ENCODE assay signal across 8 mouse cellular contexts in the genomic region with DNA sequence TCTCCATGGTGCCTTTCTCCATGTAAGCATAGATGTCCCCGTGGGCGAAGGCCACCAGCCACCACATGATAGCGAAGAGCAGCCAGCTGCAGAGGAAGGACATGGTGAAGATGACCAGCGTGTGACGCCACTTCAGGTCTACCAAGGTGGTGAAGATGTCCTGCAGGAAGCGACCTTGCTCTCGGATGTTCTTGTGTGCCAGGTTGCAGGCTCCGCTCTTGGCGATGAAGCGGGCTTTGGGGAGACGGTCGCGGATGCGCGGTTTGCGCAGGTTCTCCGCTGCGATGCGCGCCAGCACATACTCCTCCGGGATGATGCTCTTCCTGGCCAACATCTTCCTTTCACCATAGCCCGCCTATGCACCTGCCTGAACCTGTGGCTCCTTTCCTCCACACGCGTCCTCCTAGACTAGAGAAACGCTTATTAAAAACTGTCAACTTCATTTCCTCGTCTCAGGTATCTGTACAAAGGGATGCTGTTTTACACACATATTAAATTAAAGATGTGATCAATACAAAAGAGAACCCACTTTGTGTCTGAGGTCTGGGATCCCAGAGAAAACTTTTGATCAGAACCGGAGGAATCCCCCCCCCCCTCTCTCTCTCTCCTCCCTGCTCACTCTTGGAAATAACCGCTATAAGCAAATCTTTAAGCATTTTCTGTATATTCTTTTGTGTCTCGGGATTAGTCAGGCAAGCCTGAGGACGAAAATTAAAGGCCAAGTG. TPM values are rescaled to one million over a fixed set of nuclear protein-coding genes. Genes with fewer than 3 reads are reported as not detected.
DNase-seq lines count a peak whose midpoint lies in the region; ATAC-seq lines count a peak whose summit lies in the region.

No protein-coding gene starts in this region.

- peak overlapping the region; percentile 99 for H3K4me2 ChIP-seq in hindbrain, embryonic 15.5 days
- peak overlapping the region; percentile 94 for H3K4me2 ChIP-seq in midbrain, embryonic 12.5 days (replicated peaks)

- no peaks in the 10 kb centered on the region for H3K36me3 ChIP-seq in embryonic facial prominence, embryonic 10.5 days (replicated peaks)
- H3K36me3 ChIP-seq in hindbrain, embryonic 15.5 days: no peaks in the 10 kb centered on the region
- H3K36me3 ChIP-seq in midbrain, embryonic 12.5 days: no peaks in the 10 kb centered on the region

- H3K4me3 ChIP-seq in embryonic facial prominence, embryonic 10.5 days: peak overlapping the region; percentile 63
- peak overlapping the region; percentile 51 for H3K4me3 ChIP-seq in hindbrain, embryonic 15.5 days
- H3K4me3 ChIP-seq in midbrain, embryonic 12.5 days: peak overlapping the region; percentile 27

- H3K9ac ChIP-seq in hindbrain, embryonic 15.5 days: no peak overlapping the region
- no peak overlapping the region for H3K9ac ChIP-seq in midbrain, embryonic 12.5 days (replicated peaks)

- H3K4me1 ChIP-seq in embryonic facial prominence, embryonic 10.5 days: peaks cover 26% of the 10 kb centered on the region
- peaks cover 25% of the 10 kb centered on the region for H3K4me1 ChIP-seq in hindbrain, embryonic 15.5 days (replicated peaks)
- peaks cover 24% of the 10 kb centered on the region for H3K4me1 ChIP-seq in midbrain, embryonic 12.5 days

- 6% methylated on average over 30 of the region's 30 CpGs for WGBS in embryonic facial prominence, embryonic 10.5 days
- 7% methylated on average over 30 of the region's 30 CpGs for WGBS in hindbrain, embryonic 15.5 days
- WGBS in midbrain, embryonic 12.5 days: 6% methylated on average over 30 of the region's 30 CpGs

- peaks cover 79% of the 10 kb centered on the region for H3K27me3 ChIP-seq in embryonic facial prominence, embryonic 10.5 days (replicated peaks; ENCODE audit: low read depth, poor library complexity, severe bottlenecking)
- peaks cover 55% of the 10 kb centered on the region for H3K27me3 ChIP-seq in hindbrain, embryonic 15.5 days
- peaks cover 64% of the 10 kb centered on the region for H3K27me3 ChIP-seq in midbrain, embryonic 12.5 days

- DNase-seq in kidney, adult 18-20 months: peak; percentile 20
- DNase-seq in kidney, postnatal 14 days: no peak
- DNase-seq in embryonic facial prominence, embryonic 10.5 days (ENCODE audit: low spot score): peak; percentile 44
- no peak for DNase-seq in yolk sac, embryonic 10.5 days (ENCODE audit: low spot score)
- no peak for DNase-seq in thymus, postnatal 25 days

- H3K27ac ChIP-seq in embryonic facial prominence, embryonic 10.5 days (replicated peaks): no peak overlapping the region
- no peak overlapping the region for H3K27ac ChIP-seq in hindbrain, embryonic 15.5 days (replicated peaks)
- no peak overlapping the region for H3K27ac ChIP-seq in midbrain, embryonic 12.5 days (replicated peaks)

- ATAC-seq in hindbrain, embryonic 15.5 days (ENCODE audit: low FRiP score, low read depth): no peak
- no peak for ATAC-seq in midbrain, embryonic 12.5 days (ENCODE audit: low FRiP score, low read depth)
- no peak for ATAC-seq in megakaryocyte-erythroid progenitor cell, adult 5-6 weeks (replicated peaks; ENCODE audit: low FRiP score, low TSS enrichment, poor library complexity, severe bottlenecking)

- H3K9me3 ChIP-seq in embryonic facial prominence, embryonic 10.5 days: no peaks in the 10 kb centered on the region
- H3K9me3 ChIP-seq in hindbrain, embryonic 15.5 days: no peaks in the 10 kb centered on the region
- no peaks in the 10 kb centered on the region for H3K9me3 ChIP-seq in midbrain, embryonic 12.5 days

RNA-seq across cellular contexts. Expression of gene Kcnj8, which starts 1.2 kb away (rescaled TPM):
- polyA plus RNA-seq in embryonic facial prominence, embryonic 10.5 days (2016; fragmentation: Nextera tagmentation; extraction: Ambion mirVana): 0.59 and 1.00 TPM in 2 replicates
- 12.5 and 13.6 TPM in 2 replicates for polyA plus RNA-seq in hindbrain, embryonic 15.5 days (2015; fragmentation: Nextera tagmentation; extraction: Ambion mirVana)
- 6.3 and 7.2 TPM in 2 replicates for polyA plus RNA-seq in midbrain, embryonic 12.5 days (2016; fragmentation: Nextera tagmentation; extraction: Ambion mirVana)
- total RNA-seq in megakaryocyte-erythroid progenitor cell, adult 5-6 weeks (2014; fragmentation: Nextera tagmentation): not detected in 2 replicates
- 1.1 TPM in 1 of 2 replicates, not detected in the other for total RNA-seq in megakaryocyte-erythroid progenitor cell, adult 5-6 weeks (2017)

Comparison
In these comparisons a context has a peak if more than half of its experiments do, and no peak if none do; other contexts are left out.
1. DNase-seq: peak in kidney, adult 18-20 months (single experiment) and embryonic facial prominence, embryonic 10.5 days (single experiment); none in kidney, postnatal 14 days (single experiment), yolk sac, embryonic 10.5 days (single experiment) and thymus, postnatal 25 days (single experiment).
2. Peak in every context shown above with its lines, with median percentiles within 50 percentile points of each other: H3K4me3 ChIP-seq.